Mouse (Mus musculus) brain, embryonic 14.5 days (tissue): Measurements from ENCODE around the gene Vmn2r83.

Experiments used
- CTCF ChIP-seq: fragments of 200-500 bp; IDR thresholded peaks from 2 replicates; pipeline ENCODE4 v1.5.1; 2012; ENCODE audit warnings: inconsistent platforms, mild to moderate bottlenecking, moderate library complexity, borderline replicate concordance; ENCODE audit not compliant: insufficient read depth, insufficient read length; ENCODE audit errors: extremely low read depth
- POLR2A ChIP-seq: fragments of 200-500 bp; IDR thresholded peaks from 2 replicates; pipeline ENCODE4 v1.6.1; 2012; ENCODE audit warnings: mild to moderate bottlenecking, inconsistent platforms, borderline replicate concordance; ENCODE audit not compliant: poor library complexity, insufficient read depth, insufficient read length, severe bottlenecking; ENCODE audit errors: extremely low read depth

GRCm38 (mm10) chr10:79525456-79526325 is 57.2 kb downstream of the Vmn2r83 start:
- TF ChIP-seq POLR2A = no peak
- no peak for TF ChIP-seq CTCF
